Mouse (Mus musculus) monocyte, adult 2 months (primary cell): ENCODE measurements around the gene Ndufb7.
"Not testable (repeated sequence)": the region's sequence is repeated elsewhere in the genome, so short reads cannot be mapped to it uniquely, and the experiment has no call there.

Experiments used
- DNase-seq, 2 experiments: peaks; one replicate each; pipeline ENCODE4 v3.0.0; 2022; ENCODE audit warnings: low spot score in 2 of 2, low read depth in 1 of 2

Gene Ndufb7

GRCm38 (mm10) chr8:83566469-83567395 is at the start of gene Ndufb7:
Ndufb7 (plus strand) TSS chr8:83566671.
- DNase-seq = peak; percentile 87 to 96

GRCm38 (mm10) chr8:83520432-83520831 is 46.0 kb upstream of the Ndufb7 start:
- DNase-seq = no peak

- not testable (repeated sequence) for DNase-seq
These were observed 45.6 kb upstream of the Ndufb7 start for GRCm38 (mm10) chr8:83520907-83521306.

GRCm38 (mm10) chr8:83521310-83521709 is 45.2 kb upstream of the Ndufb7 start:
- no peak for DNase-seq

GRCm38 (mm10) chr8:83534802-83535201 is 31.7 kb upstream of the Ndufb7 start:
- DNase-seq = no peak

- no peak for DNase-seq
These were observed 30.7 kb upstream of the Ndufb7 start, which contains the start of gene Olfr370 for GRCm38 (mm10) chr8:83535736-83536135. Olfr370 (plus strand) TSS chr8:83535780.

- DNase-seq = no peak
These were observed 3.8 kb upstream of the Ndufb7 start for GRCm38 (mm10) chr8:83562669-83563068.

- DNase-seq = no peak
These were observed 3.2 kb upstream of the Ndufb7 start for GRCm38 (mm10) chr8:83563246-83563645.

- no peak for DNase-seq
These were observed 618 bp upstream of the Ndufb7 start for GRCm38 (mm10) chr8:83565731-83566375.

- no peak for DNase-seq
These were observed 1.2 kb downstream of the Ndufb7 start for GRCm38 (mm10) chr8:83567668-83568067.

GRCm38 (mm10) chr8:83568128-83568527 is 1.7 kb downstream of the Ndufb7 start:
- no peak for DNase-seq

GRCm38 (mm10) chr8:83568755-83569154 is 2.3 kb downstream of the Ndufb7 start:
- no peak for DNase-seq

GRCm38 (mm10) chr8:83569165-83569564 is 2.7 kb downstream of the Ndufb7 start:
- no peak for DNase-seq

GRCm38 (mm10) chr8:83570272-83571000 is 4.0 kb downstream of the Ndufb7 start:
- DNase-seq = no peak

- DNase-seq = not testable (repeated sequence)
These were observed 4.5 kb downstream of the Ndufb7 start for GRCm38 (mm10) chr8:83571001-83571340.

- DNase-seq = no peak
These were observed 5.3 kb downstream of the Ndufb7 start for GRCm38 (mm10) chr8:83571791-83572190.

- no peak for DNase-seq
These were observed 5.9 kb downstream of the Ndufb7 start for GRCm38 (mm10) chr8:83572246-83572812.

GRCm38 (mm10) chr8:83573140-83573875 is 6.8 kb downstream of the Ndufb7 start:
- peak in 1 of 2 experiments; percentile 45 for DNase-seq

GRCm38 (mm10) chr8:83574631-83575315 is 8.3 kb downstream of the Ndufb7 start:
- no peak for DNase-seq
